Mouse (Mus musculus) forebrain, embryonic 15.5 days (tissue): Measurements from ENCODE around the gene Gm43951. TPM values are rescaled to one million over a fixed set of nuclear protein-coding genes. Genes with fewer than 3 reads are reported as not detected.
A peak's percentile ranks its signal among the peaks of the same experiment; 100 is the strongest.

Experiments used
- ATAC-seq: fragments of 200-750 bp; cut with Nextera tagmentation; replicated peaks from 2 replicates; pipeline ENCODE4 v1.8.0; 2017; ENCODE audit warnings: mild to moderate bottlenecking, moderate TSS enrichment, moderate library complexity
- H3K27ac ChIP-seq: fragments of 300-500 bp; sonication (generic); replicated peaks from 2 replicates; pipeline ENCODE4 v1.5.1; 2015; ENCODE audit warnings: mild to moderate bottlenecking, inconsistent platforms
- H3K27me3 ChIP-seq: fragments of 300-500 bp; sonication (generic); 2 replicates; pipeline ENCODE4 v1.6.1; 2015; ENCODE audit warnings: inconsistent platforms
- H3K36me3 ChIP-seq: fragments of 300-500 bp; sonication (generic); 2 replicates; pipeline ENCODE4 v1.6.1; 2015; ENCODE audit warnings: mild to moderate bottlenecking, inconsistent platforms
- H3K4me1 ChIP-seq: fragments of 300-500 bp; sonication (generic); 2 replicates; pipeline ENCODE4 v1.6.1; 2015; ENCODE audit warnings: inconsistent platforms
- H3K4me2 ChIP-seq: fragments of 300-500 bp; sonication (generic); replicated peaks from 2 replicates; pipeline ENCODE4 v1.6.1; 2015; ENCODE audit warnings: mild to moderate bottlenecking, inconsistent platforms
- H3K4me3 ChIP-seq: fragments of 300-500 bp; sonication (generic); 2 replicates; pipeline ENCODE4 v1.5.1; 2015; ENCODE audit warnings: mild to moderate bottlenecking, inconsistent platforms
- H3K9ac ChIP-seq: fragments of 300-500 bp; sonication (generic); replicated peaks from 2 replicates; pipeline ENCODE4 v1.6.1; 2015; ENCODE audit warnings: mild to moderate bottlenecking, inconsistent platforms
- H3K9me3 ChIP-seq: fragments of 300-500 bp; sonication (generic); 2 replicates; pipeline ENCODE4 v1.6.1; 2016; ENCODE audit warnings: inconsistent platforms
- WGBS: fragments of 180-500 bp; shearing (Covaris S2); methylation state at CpG from one replicate; pipeline ENCODE4 v1.1.7; 2015; ENCODE audit warnings: mixed read lengths; 5-methylcytosine and 5-hydroxymethylcytosine counted together
- polyA plus RNA-seq: library from polyadenylated mRNA; unstranded; fragments of >200 nt; fragmentation: Nextera tagmentation; extraction: Ambion mirVana; gene quantifications from 2 replicates; pipeline ENCODE4 v1.2.1, GENCODE M21; 2015

Gene Gm43951
- polyA plus RNA-seq, 1 experiment from 2014 or later = 1.4 TPM

- Histone ChIP-seq H3K4me3 (no peak overlapping the region), H3K9ac (no peak overlapping the region), H3K4me2 (no peak overlapping the region), H3K27me3 (no peaks in the 10 kb centered on the region), H3K4me1 (peaks cover 8% of the 10 kb centered on the region; the same call in 1 of the 2 replicates), H3K36me3 (no peaks in the 10 kb centered on the region), H3K9me3 (no peaks in the 10 kb centered on the region), H3K27ac (no peak overlapping the region)
- no peak for ATAC-seq
- 11% methylated on average over 5 of the region's 5 CpGs for WGBS
Measured at GRCm38 (mm10) chr11:72224865-72225264, 18.2 kb upstream of the Gm43951 start.

- no peaks in the 10 kb centered on the region for H3K9me3 ChIP-seq
- 65% methylated on average over 4 of the region's 4 CpGs for WGBS
- no peaks in the 10 kb centered on the region for H3K36me3 ChIP-seq
- H3K4me3 ChIP-seq = no peak overlapping the region
- H3K27me3 ChIP-seq = no peaks in the 10 kb centered on the region
- no peak overlapping the region for H3K4me2 ChIP-seq
- peaks cover 8% of the 10 kb centered on the region; the same call in 1 of the 2 replicates for H3K4me1 ChIP-seq
- no peak for ATAC-seq
- H3K27ac ChIP-seq = 0 out of 2 replicates have a peak overlapping the region, but pooled peaks have one; percentile 25
- no peak overlapping the region for H3K9ac ChIP-seq
Measured at GRCm38 (mm10) chr11:72223414-72223813, 16.8 kb upstream of the Gm43951 start.

DNA sequence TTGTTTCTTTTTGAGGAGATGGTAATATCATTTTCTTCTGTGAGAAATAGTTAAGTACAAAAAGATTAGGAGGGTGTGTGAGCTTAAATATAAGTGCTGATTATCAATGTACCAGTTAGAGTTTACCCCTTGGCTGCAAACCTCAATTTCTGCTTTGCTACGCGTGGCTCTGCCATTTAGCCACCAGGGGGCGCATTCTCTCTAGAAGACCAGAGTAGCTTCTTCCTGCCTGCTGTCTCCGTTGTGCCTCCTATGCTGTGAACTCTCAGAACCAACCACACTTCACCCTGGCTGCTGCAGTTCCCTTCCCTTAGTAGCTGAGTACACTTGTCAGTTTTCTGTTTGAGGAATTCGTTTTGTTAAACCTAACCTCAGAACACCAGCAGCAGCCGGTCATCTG, 14.6 kb upstream of the Gm43951 start:
- no peak overlapping the region for H3K27ac ChIP-seq
- no peak for ATAC-seq
- no peak overlapping the region for H3K4me2 ChIP-seq
- H3K27me3 ChIP-seq = no peaks in the 10 kb centered on the region
- no peaks in the 10 kb centered on the region for H3K36me3 ChIP-seq
- WGBS = 16% methylated on average over 6 of the region's 6 CpGs
- H3K4me3 ChIP-seq = no peak overlapping the region
- no peaks in the 10 kb centered on the region for H3K9me3 ChIP-seq
- H3K9ac ChIP-seq = no peak overlapping the region
- H3K4me1 ChIP-seq = peaks cover 20% of the 10 kb centered on the region

- Histone ChIP-seq H3K27me3 (no peaks in the 10 kb centered on the region), H3K9ac (no peak overlapping the region), H3K36me3 (peaks cover 3% of the 10 kb centered on the region; the same call in 1 of the 2 replicates), H3K27ac (no peak overlapping the region), H3K4me1 (peaks cover 32% of the 10 kb centered on the region), H3K9me3 (no peaks in the 10 kb centered on the region), H3K4me2 (no peak overlapping the region), H3K4me3 (no peak overlapping the region)
- no peak for ATAC-seq
- WGBS = 86% methylated on average over 5 of the region's 5 CpGs
Measured at GRCm38 (mm10) chr11:72217116-72217515, 10.5 kb upstream of the Gm43951 start.

GRCm38 (mm10) chr11:72215410-72215797, 8.8 kb upstream of the Gm43951 start, which contains the start of gene Med31:
Gene Med31 (minus strand): TSS chr11:72215592.
- no peaks in the 10 kb centered on the region for H3K27me3 ChIP-seq
- H3K27ac ChIP-seq = peak within 1 kb of the TSS; percentile 91
- peaks cover 19% of the 10 kb centered on the region for H3K36me3 ChIP-seq
- WGBS = under 1% methylated on average over 29 of the region's 29 CpGs
- H3K4me1 ChIP-seq = peaks cover 32% of the 10 kb centered on the region
- no peaks in the 10 kb centered on the region for H3K9me3 ChIP-seq
- peak; percentile 83 for ATAC-seq
- peak within 1 kb of the TSS; percentile 84 for H3K9ac ChIP-seq
- peak within 1 kb of the TSS; percentile 88 for H3K4me3 ChIP-seq
- H3K4me2 ChIP-seq = peak within 1 kb of the TSS; percentile 95

- ATAC-seq = peak; percentile 97
- Histone ChIP-seq H3K9me3 (no peaks in the 10 kb centered on the region), H3K4me1 (peaks cover 32% of the 10 kb centered on the region), H3K4me2 (peak overlapping the region; percentile 95), H3K9ac (peak overlapping the region; percentile 84), H3K27me3 (no peaks in the 10 kb centered on the region), H3K4me3 (peak overlapping the region; percentile 88), H3K27ac (peak overlapping the region; percentile 91), H3K36me3 (peaks cover 25% of the 10 kb centered on the region)
- WGBS = 1% methylated on average over 51 of the region's 51 CpGs
Measured at GRCm38 (mm10) chr11:72214591-72215409, 8.2 kb upstream of the Gm43951 start.

DNA sequence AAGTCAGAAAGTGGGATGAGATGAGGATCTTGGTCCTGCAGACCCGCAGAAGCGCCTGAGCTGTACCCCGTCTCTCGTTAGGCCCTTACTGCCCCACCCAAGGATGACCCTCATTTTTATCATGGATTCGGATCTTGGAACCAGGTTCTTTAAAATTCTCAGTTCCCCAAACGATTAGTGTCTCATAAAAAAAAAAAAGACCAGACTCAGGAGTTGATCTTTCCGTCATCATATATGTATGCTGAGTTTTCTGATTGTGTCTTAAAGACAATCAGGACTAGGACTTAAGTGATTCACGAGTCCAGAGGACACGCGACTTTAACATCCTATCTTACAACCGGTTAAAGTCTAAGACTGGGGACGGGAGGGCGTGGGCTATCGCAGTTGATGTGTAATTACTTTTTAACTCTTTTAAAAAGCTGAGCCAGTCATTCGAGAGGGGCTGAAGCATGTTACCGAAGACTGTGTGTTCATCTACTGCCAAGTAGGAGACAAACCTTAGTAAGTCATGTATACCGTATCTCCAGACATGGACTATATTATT, 1.3 kb upstream of the Gm43951 start:
- Histone ChIP-seq H3K27me3 (no peaks in the 10 kb centered on the region), H3K9me3 (no peaks in the 10 kb centered on the region), H3K4me2 (peak overlapping the region; percentile 87), H3K27ac (peak overlapping the region; percentile 74; the same call in 1 of the 2 replicates), H3K36me3 (peaks cover 29% of the 10 kb centered on the region), H3K9ac (peak overlapping the region; percentile 74), H3K4me1 (peaks cover 41% of the 10 kb centered on the region), H3K4me3 (peak overlapping the region; percentile 94)
- no peak for ATAC-seq
- 20% methylated on average over 17 of the region's 17 CpGs for WGBS

GRCm38 (mm10) chr11:72207204-72207833, 679 bp upstream of the Gm43951 start, which contains the start of the genes 4933427D14Rik and Txndc17:
Gene 4933427D14Rik (minus strand): TSS chr11:72207459.
Gene Txndc17 (plus strand): TSS chr11:72207547.
- Histone ChIP-seq H3K27ac (peak within 1 kb of the TSS; percentile 74), H3K36me3 (peaks cover 28% of the 10 kb centered on the region), H3K27me3 (no peaks in the 10 kb centered on the region), H3K4me1 (peaks cover 41% of the 10 kb centered on the region), H3K9me3 (no peaks in the 10 kb centered on the region), H3K4me2 (peak within 1 kb of the TSS; percentile 87), H3K9ac (peak within 1 kb of the TSS; percentile 74), H3K4me3 (peak within 1 kb of the TSS; percentile 94)
- 0% methylated on average over 42 of the region's 42 CpGs for WGBS
- peak; percentile 92 for ATAC-seq

GRCm38 (mm10) chr11:72205256-72205655, 1.4 kb downstream of the Gm43951 start:
- Histone ChIP-seq H3K4me1 (peaks cover 41% of the 10 kb centered on the region), H3K9me3 (no peaks in the 10 kb centered on the region), H3K9ac (peak overlapping the region; percentile 74; the same call in 1 of the 2 replicates), H3K4me3 (peak overlapping the region; percentile 94), H3K36me3 (peaks cover 17% of the 10 kb centered on the region), H3K4me2 (peak overlapping the region; percentile 87), H3K27ac (no peak overlapping the region), H3K27me3 (no peaks in the 10 kb centered on the region)
- WGBS = 82% methylated on average over 6 of the region's 6 CpGs
- no peak for ATAC-seq

DNA sequence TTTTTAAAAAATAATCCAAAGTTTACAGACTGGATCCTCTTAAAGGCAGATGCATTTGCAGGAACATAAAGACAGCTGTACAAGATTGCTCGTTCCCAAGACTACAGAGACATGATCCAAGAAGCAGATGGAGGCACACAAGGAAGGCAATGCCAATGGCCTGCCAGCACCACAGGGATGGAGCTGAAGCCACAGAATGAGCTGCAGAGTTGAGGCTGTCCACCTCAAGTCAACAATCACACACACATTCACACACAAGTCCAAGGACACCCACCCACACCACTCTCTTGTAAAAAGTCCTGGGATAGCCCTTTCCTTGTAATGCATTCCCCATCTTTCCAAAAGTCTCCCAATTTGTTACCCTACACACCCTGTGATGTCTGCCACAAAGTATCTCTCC, 3.2 kb downstream of the Gm43951 start:
- whole genome bisulfite sequencing = 45% methylated on average over 1 of the region's 1 CpGs
- Histone ChIP-seq H3K4me1 (peaks cover 36% of the 10 kb centered on the region), H3K9ac (no peak overlapping the region), H3K36me3 (peaks cover 15% of the 10 kb centered on the region), H3K27ac (no peak overlapping the region), H3K4me3 (no peak overlapping the region), H3K27me3 (no peaks in the 10 kb centered on the region), H3K4me2 (no peak overlapping the region), H3K9me3 (no peaks in the 10 kb centered on the region)
- no peak for ATAC-seq

GRCm38 (mm10) chr11:72196506-72196905, 10.1 kb downstream of the Gm43951 start:
- H3K9ac ChIP-seq = no peak overlapping the region
- H3K4me1 ChIP-seq = no peaks in the 10 kb centered on the region
- ATAC-seq = no peak
- no peak overlapping the region for H3K27ac ChIP-seq
- peaks cover 45% of the 10 kb centered on the region for H3K36me3 ChIP-seq
- no peak overlapping the region for H3K4me3 ChIP-seq
- no peak overlapping the region for H3K4me2 ChIP-seq
- 92% methylated on average over 8 of the region's 8 CpGs for WGBS
- H3K27me3 ChIP-seq = no peaks in the 10 kb centered on the region
- no peaks in the 10 kb centered on the region for H3K9me3 ChIP-seq

GRCm38 (mm10) chr11:72194259-72194658, 12.4 kb downstream of the Gm43951 start:
- H3K4me2 ChIP-seq = no peak overlapping the region
- ATAC-seq = no peak
- H3K9ac ChIP-seq = no peak overlapping the region
- H3K27me3 ChIP-seq = no peaks in the 10 kb centered on the region
- H3K27ac ChIP-seq = no peak overlapping the region
- H3K9me3 ChIP-seq = no peaks in the 10 kb centered on the region
- WGBS = 96% methylated on average over 2 of the region's 2 CpGs
- no peak overlapping the region for H3K4me3 ChIP-seq
- no peaks in the 10 kb centered on the region for H3K4me1 ChIP-seq
- peaks cover 57% of the 10 kb centered on the region for H3K36me3 ChIP-seq
